Mouse (Mus musculus): ENCODE data around the gene Setd1b.
A peak's percentile ranks its signal among the peaks of the same experiment; 100 is the strongest.

The Setd1b gene

DNA sequence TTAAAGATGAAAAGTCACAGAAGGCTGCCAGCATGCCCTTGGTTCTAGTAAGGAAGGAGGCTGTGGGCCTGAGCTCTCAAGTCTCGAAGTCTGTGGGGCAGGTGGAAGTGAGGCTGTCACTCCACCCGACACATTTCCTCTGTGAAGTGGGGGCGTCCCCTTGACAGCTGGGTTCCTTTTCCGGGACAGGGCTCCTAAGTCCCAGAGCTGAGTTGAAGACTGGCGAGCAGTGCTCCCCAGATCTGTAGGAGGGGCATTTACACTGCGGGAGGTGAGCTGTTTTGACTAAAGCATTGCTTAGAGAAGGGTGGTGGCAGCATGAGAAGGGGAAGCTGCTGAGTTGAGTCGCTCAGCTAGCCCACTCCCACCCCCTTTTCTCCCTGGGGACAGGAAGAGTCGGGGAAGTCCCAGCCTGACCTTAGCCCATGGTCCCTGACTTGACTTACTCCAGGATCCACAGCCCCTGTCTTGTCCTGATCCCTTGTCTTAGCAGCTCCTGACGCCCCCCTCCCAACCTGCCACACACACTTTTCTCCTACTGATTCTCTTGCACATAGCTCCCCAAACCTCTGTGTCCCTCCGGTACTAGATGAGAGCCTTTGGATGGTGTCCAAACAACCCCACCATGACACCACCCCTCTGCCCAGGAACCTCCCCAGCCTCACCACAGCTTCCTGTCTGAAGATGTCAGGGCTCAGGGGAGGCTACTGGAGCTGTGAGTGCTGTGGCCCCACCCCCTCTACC, 13.4 kb upstream of the Setd1b start:
- no peak for DNase-seq (ENCODE audit: low spot score)

DNA sequence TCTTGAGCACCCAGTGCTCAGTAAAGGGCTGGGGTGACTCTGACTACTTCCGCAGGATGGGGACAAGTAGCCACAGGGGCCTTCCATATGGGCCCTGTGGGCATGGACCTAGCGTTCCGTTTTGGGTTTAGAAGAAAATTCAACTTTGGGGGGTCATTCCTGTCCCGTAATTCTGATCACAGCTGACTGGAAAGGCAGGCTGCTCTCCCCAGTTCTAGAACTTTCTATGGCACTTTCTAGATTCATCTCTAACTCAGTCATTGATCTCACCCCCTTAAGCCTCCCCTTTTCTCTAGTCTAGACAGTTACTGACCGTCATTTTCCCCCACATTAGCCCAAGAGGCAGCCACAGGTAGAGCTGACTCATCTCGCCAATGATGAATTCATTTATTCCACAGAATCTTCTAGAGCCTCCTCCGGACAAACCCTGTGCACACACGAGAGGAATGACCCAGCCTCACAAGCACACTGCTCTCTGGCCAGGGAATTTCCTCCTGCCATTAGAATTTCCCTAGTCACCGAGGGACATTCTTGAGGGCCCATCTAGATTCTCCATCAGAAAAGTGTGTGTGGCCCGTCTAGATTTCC, 12.7 kb upstream of the Setd1b start:
- DNase-seq (ENCODE audit: low spot score): no peak

- no peak for DNase-seq (ENCODE audit: low spot score)
Measured at GRCm38 (mm10) chr5:123130030-123130813, 11.8 kb upstream of the Setd1b start.

- DNase-seq (ENCODE audit: low spot score): no peak
Measured at GRCm38 (mm10) chr5:123130814-123131148, 11.2 kb upstream of the Setd1b start.

DNA sequence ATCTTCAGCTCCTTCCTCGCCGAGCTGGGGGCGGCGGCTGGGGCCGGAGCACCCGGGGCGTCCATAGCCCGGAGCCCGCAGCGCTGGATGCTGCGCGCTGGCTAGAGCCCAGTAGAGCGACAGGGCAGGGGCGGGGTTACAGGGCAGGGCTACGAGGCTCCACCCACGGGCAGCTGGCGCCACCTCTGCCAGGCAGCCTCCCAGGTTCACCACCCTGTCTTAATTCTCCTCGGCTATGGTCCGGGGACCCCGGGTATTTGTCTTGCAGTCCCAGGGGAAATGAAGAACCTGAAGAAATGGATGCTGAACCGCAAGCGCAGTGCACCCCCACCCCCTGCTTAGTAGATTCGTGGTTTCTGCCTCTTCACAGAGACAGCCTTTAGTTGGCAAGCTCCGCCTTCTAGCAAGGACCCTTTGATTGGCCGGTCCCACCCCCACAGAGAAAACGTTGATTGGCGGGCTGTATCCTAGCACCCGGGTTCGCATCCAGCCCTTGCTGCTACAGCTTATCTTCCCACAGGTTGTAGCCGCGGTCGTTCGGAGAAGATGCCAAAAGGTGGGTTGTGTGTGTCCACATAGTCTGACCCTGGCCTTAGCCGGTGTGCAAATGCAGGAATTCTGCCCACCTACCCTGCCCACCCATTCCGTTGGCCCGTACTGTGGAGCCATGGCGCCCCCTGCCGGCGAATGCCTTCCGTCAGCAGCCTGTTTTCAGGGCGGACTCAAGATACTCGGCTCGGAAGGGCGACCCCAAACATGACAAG, 9.5 kb upstream of the Setd1b start, which contains the start of gene Rhof:
Gene Rhof (minus strand): TSS at position 385 of the 764 bp plus-strand sequence.
- DNase-seq (ENCODE audit: low spot score): peak; percentile 68

DNA sequence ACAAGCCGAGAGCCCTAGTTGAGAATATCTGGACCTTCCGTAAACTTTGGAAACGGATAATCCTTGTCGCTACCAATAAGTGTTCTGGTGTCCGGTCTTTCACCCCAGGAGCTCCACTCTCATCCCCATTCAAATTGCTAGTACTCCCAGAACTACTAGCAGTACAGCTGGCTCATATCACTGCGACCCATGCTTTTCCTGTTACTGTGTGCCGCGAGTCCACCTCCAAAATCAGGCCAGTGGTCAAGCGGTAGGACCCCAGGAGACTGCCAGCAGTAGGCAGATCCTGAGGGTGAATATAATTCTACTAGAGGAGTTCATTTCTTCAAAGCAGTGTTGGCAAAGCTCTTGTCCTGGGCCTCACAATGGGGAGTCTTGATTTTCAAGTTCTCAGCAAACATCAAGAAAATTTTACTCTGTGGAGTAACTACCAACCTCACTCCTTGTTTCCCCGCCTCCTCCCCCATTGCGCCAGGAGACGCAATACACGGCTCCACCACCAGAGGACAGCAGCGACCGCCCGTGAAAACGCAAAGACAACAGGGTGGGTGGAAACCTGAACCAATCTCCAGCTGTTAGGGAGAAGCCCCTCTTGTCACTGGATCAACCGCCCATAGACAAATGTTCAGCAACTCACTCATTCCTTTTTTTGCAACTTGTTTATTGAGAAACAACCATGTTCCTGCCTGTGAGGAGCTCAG, 8.8 kb upstream of the Setd1b start:
- DNase-seq (ENCODE audit: low spot score): peak; percentile 91

GRCm38 (mm10) chr5:123133784-123134143, 8.2 kb upstream of the Setd1b start:
- DNase-seq (ENCODE audit: low spot score): no peak

GRCm38 (mm10) chr5:123134186-123134874, 7.7 kb upstream of the Setd1b start:
- DNase-seq (ENCODE audit: low spot score): no peak

DNA sequence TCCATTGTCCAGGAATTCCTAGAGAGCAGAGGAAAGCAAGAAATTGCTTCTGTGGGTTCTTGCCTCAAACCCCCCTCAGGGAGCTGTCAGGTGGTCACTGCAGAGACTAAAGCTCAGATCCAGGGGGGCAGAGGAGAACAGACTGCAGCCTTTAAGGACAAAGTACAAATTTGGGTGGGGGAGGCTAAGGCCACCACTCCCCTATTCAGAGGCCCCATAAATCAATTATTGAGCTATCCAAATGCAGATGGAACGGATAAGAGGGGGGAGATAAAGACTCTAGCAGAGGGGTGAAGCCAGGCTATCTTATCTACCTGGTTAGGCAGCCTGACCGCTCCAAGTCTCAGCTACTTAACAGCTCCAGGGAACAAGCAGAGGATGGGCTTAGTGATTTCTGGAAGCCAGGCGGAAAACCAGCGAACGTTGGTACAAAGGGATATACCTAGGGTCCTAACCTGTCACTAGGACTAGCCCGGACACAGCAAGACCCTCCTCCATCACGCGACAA, 7.1 kb upstream of the Setd1b start:
- DNase-seq (ENCODE audit: low spot score): no peak

DNA sequence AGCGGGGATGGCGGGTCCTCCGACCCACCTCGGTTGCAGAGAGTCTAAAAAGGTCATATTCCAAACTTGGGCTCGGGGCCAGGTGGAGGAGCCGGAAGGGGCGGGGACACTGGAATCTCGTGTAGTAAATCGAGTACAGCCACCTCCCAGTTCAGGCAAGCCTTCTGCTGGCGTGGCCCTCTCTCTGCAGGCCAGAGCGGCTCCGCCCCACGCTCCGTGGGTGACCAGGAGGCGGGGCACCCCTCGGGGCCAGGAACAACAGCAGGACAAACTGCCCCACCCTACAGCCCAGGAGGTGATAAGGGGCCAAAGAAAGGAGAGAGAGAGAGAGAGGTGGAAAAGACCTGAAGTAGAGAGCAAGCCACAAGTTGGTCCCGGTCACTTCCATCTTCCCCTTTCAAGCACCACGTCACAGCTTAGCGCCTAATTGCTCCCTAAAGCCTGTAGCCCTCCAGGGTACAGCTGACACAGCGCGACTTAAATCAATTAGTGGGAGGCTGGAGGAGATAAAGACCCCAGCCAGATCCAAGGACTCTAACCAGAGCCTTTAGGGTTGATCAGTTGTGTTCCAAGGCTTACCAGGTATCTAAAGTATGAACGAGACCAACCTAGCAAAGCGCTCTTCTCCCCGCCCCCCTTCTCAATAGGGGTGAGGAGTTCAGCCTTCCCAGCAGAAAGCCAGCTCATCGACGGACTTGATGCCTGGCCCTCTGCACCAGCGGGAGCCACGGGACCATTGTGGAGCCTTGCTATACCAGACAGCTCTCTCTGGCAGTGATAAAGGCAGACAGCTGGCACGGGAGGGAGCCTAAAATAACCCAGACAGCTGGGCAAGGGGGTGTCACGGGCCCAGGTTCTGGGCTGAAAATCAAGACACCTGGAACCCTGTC, 6.3 kb upstream of the Setd1b start:
- DNase-seq (ENCODE audit: low spot score): peak; percentile 79

GRCm38 (mm10) chr5:123136361-123137043, 5.5 kb upstream of the Setd1b start:
- DNase-seq (ENCODE audit: low spot score): peak; percentile 68

DNA sequence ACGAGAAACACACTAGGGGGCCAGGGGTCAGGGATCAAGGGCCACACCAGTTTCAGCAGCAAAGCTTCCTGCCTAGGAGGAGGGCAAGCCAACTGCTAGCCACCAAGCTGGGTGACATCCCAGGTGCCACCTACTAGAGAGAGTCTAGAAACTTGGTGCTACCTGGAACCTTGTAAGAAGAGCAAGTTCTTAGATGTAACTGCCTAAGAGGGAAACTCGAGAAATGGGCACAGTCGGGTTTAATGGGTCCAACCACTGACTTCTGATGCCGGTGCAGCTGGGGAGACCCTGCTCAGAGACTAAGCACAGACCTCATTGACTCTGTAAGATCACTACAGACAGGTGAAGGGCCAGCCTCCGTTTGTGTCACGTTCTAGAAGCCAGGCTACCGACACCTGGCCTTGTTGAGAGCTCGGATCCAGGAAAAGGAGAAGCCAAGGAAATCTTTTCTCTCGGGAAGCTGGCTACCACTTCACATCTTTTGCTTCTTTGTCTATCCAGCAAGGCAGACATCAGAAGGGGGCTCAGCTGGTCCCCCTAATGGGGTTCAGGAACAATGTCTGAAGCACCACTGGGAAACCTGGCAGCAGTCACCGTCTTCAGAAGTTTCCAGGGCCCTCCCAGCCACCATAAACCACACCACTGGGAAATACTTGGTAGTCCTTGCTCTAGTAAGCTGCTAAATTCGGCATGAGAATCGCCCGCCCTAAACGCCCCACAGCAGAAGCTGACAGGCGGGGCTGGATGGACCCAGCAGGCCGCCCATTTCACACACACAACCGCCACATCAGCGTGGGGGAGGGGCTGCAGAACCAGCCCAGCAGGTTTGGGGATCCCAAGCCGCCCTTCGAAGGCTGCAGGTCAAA, 4.7 kb upstream of the Setd1b start:
- DNase-seq (ENCODE audit: low spot score): peak; percentile 71

DNA sequence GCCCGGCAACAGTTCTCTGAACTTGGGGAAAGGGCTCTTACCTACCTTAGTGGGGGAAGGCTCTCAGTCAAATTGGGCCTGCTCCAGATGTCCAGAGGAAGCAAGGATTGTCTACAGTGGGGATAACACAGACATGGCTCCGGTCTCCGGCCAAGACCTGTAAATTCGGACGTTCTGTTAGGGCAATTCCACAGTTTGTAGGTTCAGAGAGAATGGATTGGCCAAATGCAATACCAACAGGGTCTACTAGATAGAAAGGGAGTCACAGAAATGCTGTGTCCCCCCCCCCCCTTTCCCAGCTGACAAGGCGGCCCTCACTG, 4.1 kb upstream of the Setd1b start:
- DNase-seq (ENCODE audit: low spot score): no peak

DNA sequence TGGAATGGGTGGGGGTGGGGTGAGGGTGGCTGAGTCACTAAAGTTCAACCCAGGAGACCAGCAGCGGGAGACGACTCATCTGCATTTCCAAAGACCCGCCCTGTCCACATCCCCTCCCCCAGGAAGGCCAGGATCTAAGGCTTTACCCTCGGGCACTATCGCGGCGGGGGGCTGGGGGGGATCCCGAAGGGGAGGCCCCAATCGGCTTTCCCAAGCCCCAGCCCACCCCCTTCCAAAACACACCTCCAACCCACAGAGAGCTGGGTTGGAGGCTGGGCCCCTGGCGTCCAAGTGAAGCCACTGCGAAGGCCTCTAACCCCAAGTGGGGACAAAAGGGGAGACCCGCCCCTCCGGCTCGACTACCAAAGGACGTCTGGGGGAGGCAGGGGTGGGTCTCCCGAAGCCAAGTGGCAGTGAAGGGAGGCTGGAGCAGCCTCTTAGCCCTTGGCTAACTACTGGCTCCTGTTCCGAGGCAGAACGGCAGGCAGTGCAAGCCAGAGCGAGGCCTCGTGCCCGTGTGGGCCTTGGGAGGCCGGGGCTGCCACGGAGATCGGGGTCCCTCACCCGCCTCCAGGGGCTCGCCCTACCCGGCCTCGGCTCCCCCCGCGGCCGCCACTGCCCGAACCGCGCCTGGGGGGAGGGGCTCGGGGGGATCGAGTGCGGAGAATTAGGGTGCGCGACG, 3.6 kb upstream of the Setd1b start:
- DNase-seq (ENCODE audit: low spot score): peak; percentile 68

GRCm38 (mm10) chr5:123138953-123139721, 2.9 kb upstream of the Setd1b start:
- DNase-seq (ENCODE audit: low spot score): peak; percentile 62

- DNase-seq (ENCODE audit: low spot score): no peak
Measured at GRCm38 (mm10) chr5:123139722-123140627, 2.0 kb upstream of the Setd1b start.

Data from ovary, postnatal 10 days (tissue).